Mouse (Mus musculus) spleen, adult 2 months (tissue): ENCODE measurements around the gene Gtf2ird1.

ENCODE experiments used
- CTCF ChIP-seq: fragments of 200-500 bp; IDR thresholded peaks from 2 replicates; pipeline ENCODE4 v1.5.1; 2011; ENCODE audit warnings: mild to moderate bottlenecking, inconsistent platforms; ENCODE audit not compliant: insufficient read depth, insufficient read length, insufficient replicate concordance; ENCODE audit errors: extremely low read depth
- POLR2A ChIP-seq: fragments of 200-500 bp; IDR thresholded peaks from 2 replicates; pipeline ENCODE4 v1.6.1; 2011; ENCODE audit warnings: low read depth, low read length, inconsistent platforms

GRCm38 (mm10) chr5:134425601-134426000 is 30.9 kb downstream of the Gtf2ird1 start:
- no peak for TF ChIP-seq POLR2A
- TF ChIP-seq CTCF = no peak
